Mouse (Mus musculus) urinary bladder, postnatal 14 days (tissue): ENCODE measurements at regions not wholly inside any gene's neighbourhood (a gene's known extent, or its start where the extent isn't known, plus 50 kb on each side); places are given as distances from the start of the nearest gene placed in this dataset.

ENCODE experiments used
- DNase-seq: peaks from one replicate; pipeline ENCODE4 v3.0.0; 2021; ENCODE audit warnings: low spot score

GRCm38 (mm10) chr7:130036845-130037572 is 445.3 kb downstream of the Wdr11 start:
- peak; percentile 63 for DNase-seq

GRCm38 (mm10) chr7:130037573-130037925 is 445.9 kb downstream of the Wdr11 start:
- no peak for DNase-seq

- no peak for DNase-seq
Observed at GRCm38 (mm10) chr7:130040596-130040995, 448.9 kb downstream of the Wdr11 start.

- DNase-seq = peak; percentile 34
Observed at GRCm38 (mm10) chr7:130041402-130041965, 449.8 kb downstream of the Wdr11 start.

- DNase-seq = no peak
Observed at GRCm38 (mm10) chr7:130042296-130042910, 450.7 kb downstream of the Wdr11 start.

GRCm38 (mm10) chr7:130043397-130044234 is 452.0 kb downstream of the Wdr11 start:
- no peak for DNase-seq

- DNase-seq = no peak
Observed at GRCm38 (mm10) chr7:130044235-130044553, 452.5 kb downstream of the Wdr11 start.

- no peak for DNase-seq
Observed at GRCm38 (mm10) chr7:130044581-130044980, 452.9 kb downstream of the Wdr11 start.

GRCm38 (mm10) chr7:130046086-130046485 is 454.4 kb downstream of the Wdr11 start:
- no peak for DNase-seq

- DNase-seq = no peak
Observed at GRCm38 (mm10) chr7:130047293-130048034, 455.8 kb downstream of the Wdr11 start.

GRCm38 (mm10) chr7:130048106-130048772 is 456.6 kb downstream of the Wdr11 start:
- no peak for DNase-seq

GRCm38 (mm10) chr7:130049461-130049860 is 457.8 kb downstream of the Wdr11 start:
- no peak for DNase-seq

GRCm38 (mm10) chr7:130050120-130050519 is 458.5 kb downstream of the Wdr11 start:
- DNase-seq = no peak

GRCm38 (mm10) chr7:130052376-130052775 is 460.7 kb downstream of the Wdr11 start:
- DNase-seq = no peak

- DNase-seq = no peak
Observed at GRCm38 (mm10) chr7:130057708-130058107, 462.5 kb downstream of the Ate1 start.

GRCm38 (mm10) chr7:130058267-130058666 is 461.9 kb downstream of the Ate1 start:
- no peak for DNase-seq

- DNase-seq = no peak
Observed at GRCm38 (mm10) chr7:130059684-130060607, 460.2 kb downstream of the Ate1 start.

- no peak for DNase-seq
Observed at GRCm38 (mm10) chr7:130064500-130064899, 455.7 kb downstream of the Ate1 start.

- DNase-seq = no peak
Observed at GRCm38 (mm10) chr7:130068316-130068715, 451.9 kb downstream of the Ate1 start.

GRCm38 (mm10) chr7:130073388-130073787 is 446.8 kb downstream of the Ate1 start:
- DNase-seq = no peak
